Mouse (Mus musculus): ENCODE results near the gene Cdc26.

- TF ChIP-seq ZMIZ1 (IDR thresholded peaks at IDR 0.05; ENCODE audit: low read depth, low read length) (no peak), BHLHE40 (IDR thresholded peaks at IDR 0.05; ENCODE audit: borderline replicate concordance, low read depth, low read length) (no peak), TCF12 (IDR thresholded peaks at IDR 0.05; ENCODE audit: low read depth, low read length) (no peak), RCOR1 (IDR thresholded peaks at IDR 0.05; ENCODE audit: low read depth, low read length) (no peak), CTCF (IDR thresholded peaks at IDR 0.05 in 2 of 3, conservative IDR thresholded peaks at IDR 0.05 in 1 of 3; ENCODE audit: control insufficient read depth in 1 of 3, insufficient read depth in 1 of 3, low read depth in 2 of 3, low read length in 3 of 3, poor library complexity in 1 of 3, severe bottlenecking in 1 of 3) (no peak), MYC (IDR thresholded peaks at IDR 0.05; ENCODE audit: low read depth, low read length) (no peak), ZKSCAN1 (IDR thresholded peaks at IDR 0.05; ENCODE audit: low read depth, low read length) (no peak), GABPA (IDR thresholded peaks at IDR 0.05; ENCODE audit: low read depth, low read length) (no peak), CHD2 (IDR thresholded peaks at IDR 0.05; ENCODE audit: low read length) (no peak), E2F4 (IDR thresholded peaks at IDR 0.05; ENCODE audit: borderline replicate concordance, low read depth, low read length) (no peak), KAT2A (conservative IDR thresholded peaks at IDR 0.05; ENCODE audit: low read depth, low read length) (no peak), EP300 (IDR thresholded peaks at IDR 0.05; ENCODE audit: low read depth in 1 of 2, low read length in 2 of 2) (no peak), ETS1 (IDR thresholded peaks at IDR 0.05; ENCODE audit: low read depth, low read length) (no peak), GATA1 (IDR thresholded peaks at IDR 0.05; ENCODE audit: low read depth, low read length) (no peak)
Observed at GRCm38 (mm10) chr4:62385439-62385838, 23.0 kb downstream of the Cdc26 start.
